Mouse (Mus musculus) urinary bladder, postnatal 10 days (tissue): ENCODE results near the gene Myog.

ENCODE experiments used
- DNase-seq: peaks from one replicate; pipeline ENCODE4 v3.0.0; 2022; ENCODE audit warnings: low spot score

Myog gene

GRCm38 (mm10) chr1:134326841-134327346, 37.1 kb downstream of the Myog start:
- DNase-seq: no peak

DNA sequence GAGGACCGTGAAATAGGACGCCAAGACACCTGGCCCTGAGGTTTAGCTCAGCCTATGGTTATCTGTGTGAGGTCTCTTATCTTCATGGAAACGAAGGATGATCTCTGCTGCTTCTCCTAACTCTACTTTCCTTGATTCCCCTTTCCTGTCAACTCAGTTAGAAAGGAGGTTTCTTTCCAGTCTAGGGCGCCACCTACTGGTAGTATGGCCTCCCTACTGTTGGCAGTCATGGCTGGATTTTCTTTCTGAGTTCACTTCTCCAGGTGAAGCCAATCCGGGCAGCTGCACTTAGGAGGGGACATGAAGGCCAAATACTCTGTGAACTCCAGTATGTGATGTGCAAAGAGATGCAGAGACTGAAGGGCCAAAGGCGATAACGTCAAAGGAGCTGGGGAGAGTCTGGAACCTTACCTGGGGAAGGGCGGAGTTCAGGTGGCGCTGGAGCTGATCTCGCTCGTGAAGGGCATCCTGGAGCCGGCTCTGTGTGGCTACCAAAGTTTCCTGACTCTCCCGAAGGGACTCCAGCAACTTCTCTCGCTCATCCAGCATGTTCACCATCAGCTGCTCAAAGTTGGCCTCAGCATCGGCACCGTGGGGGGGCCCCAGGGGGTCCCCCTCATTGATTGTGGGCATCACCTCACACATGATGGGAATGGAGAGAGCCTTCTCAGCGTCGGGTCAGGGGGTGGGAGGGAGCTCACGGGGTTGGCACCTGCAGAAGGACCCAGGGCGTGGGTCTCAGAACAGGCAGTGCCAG, 42.3 kb downstream of the Myog start:
- DNase-seq: no peak

DNA sequence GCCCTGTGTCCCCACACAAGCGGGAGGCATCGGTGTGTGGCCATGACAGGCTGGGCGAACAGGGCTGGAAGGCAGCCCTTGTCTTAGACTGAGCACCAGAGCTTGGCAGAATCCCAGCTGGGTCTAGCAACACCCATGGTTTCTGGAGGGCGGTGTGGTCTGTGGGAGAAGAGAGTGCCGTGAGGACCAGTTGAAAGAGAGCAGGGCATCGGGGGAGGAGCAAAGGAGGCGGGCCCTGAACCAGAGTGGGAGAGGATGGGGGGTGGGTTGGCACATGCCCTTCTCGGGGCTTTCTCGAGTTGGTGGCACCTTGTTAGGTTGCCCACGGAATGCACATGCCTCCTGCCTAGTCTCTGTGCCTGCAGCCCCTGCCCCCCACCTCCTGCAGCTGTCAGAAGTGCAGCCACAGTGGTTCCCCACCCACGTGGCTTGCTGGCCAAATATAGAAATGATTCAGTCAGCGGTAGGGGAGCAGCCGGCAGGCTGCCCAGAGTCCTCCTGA, 43.0 kb downstream of the Myog start, which contains the start of gene Ppfia4:
TSS of gene Ppfia4 (minus strand) at position 159 of the 502 bp plus-strand sequence.
- DNase-seq: no peak

DNA sequence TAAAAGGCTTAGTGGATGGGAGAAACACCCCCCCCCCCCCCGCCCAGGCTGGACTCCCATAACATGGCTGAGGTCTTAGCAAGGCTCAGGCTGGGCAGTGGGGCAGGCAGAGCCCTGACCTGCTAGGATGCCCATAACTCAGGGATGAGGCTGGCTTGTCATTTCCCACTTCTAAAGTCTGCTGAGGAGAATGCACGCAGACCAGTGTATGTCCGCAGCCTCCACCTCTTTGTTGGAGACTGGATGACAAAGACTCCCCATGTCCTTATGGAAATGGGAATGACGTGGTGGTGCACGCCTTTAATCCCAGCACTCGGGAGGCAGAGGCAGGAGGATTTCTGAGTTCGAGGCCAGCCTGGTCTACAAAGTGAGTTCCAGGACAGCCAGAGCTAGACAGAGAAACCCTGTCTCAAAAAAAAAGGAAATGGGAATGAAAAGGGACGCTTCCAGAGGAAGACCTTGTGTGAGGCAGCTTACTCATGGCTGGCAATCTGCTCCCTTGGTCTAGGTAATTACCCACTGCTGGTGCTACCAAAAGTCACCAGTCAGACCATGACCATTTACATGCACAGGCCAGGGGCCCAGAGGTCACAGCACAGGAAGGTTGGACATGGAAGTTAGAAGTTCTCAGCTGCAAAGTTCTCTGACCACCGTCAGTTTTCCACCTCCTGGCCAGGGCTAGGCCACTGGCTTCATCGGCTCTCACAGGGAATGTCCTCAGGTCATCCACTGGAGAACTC, 43.8 kb downstream of the Myog start:
- no peak for DNase-seq

DNA sequence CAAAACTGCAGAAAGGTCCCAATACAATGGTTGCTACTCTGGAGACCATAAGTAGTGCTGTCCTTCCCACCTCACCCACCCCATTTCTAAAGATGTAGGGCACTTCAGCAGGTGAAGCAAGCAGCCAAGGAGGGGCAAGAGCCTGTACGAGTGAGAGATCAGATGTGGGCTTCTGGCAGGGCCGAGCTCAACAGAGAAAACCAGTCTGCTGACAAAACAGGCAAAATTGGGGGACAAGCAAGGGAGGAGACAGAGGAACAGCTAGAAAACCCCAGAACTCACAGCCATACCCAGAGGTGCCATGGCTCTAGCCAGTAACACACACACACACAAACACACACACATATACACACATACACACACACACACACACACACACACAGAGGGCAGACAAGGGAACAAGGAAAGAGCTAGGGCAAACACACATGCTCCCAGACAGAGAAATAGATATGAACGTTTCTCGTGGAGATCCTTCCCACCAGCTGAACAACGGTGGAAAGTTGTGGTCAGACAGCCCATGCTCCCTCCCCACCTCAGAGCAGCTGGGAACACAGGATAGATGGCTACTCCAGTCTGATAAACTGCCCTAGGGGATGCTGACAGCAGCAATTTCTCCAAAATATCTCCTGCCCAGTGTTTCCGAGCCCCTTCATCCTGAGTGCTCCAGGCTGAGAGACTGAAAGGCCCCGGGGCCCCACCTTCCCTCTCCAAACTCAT, 44.5 kb downstream of the Myog start:
- DNase-seq: no peak

GRCm38 (mm10) chr1:134335211-134335923, 45.6 kb downstream of the Myog start:
- DNase-seq: no peak

- DNase-seq: no peak
Measured at GRCm38 (mm10) chr1:134335924-134336810, 46.4 kb downstream of the Myog start.

- DNase-seq: no peak
Measured at GRCm38 (mm10) chr1:134336958-134337710, 47.3 kb downstream of the Myog start.

- no peak for DNase-seq
Measured at GRCm38 (mm10) chr1:134339162-134339561, 49.4 kb downstream of the Myog start.

DNA sequence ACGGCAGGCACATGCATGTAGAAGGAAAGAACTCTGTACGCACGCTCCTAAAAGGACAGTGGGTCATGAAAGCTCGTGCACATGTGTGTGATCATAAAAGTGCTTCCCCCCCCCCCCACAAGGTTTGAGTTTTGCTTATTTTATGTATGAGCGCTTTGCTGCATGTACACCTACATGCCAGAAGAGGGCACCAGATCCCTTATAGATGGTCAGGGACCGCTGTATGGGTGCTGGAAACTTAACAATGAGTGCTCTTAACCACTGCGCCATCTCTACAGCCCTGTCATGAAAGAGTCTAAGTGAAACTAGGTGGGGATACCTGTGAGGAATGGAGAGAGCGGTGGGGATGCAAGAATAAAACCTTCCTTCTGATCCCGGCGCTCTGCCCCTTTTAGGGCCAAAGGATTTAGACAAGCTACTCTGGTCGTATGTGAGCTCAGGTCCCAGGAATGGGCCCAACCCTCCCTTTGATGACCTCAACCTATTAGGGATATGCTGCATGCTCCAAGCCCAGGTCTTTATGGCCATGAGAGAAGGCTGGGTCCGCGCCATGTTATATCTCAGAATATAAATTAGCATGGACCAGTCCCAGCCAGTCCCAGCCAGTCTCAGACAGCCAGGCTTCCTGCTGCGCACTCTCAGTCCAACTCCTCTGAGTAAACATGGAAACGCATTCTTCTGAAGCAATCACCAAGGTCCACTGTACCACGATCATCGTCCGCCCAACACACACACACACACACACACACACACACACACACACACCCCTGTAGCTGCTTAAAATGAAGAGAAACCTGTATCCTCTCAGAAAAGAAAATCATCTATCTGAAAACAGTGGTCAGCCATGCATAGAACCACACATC, 50.2 kb downstream of the Myog start:
- DNase-seq: no peak

DNA sequence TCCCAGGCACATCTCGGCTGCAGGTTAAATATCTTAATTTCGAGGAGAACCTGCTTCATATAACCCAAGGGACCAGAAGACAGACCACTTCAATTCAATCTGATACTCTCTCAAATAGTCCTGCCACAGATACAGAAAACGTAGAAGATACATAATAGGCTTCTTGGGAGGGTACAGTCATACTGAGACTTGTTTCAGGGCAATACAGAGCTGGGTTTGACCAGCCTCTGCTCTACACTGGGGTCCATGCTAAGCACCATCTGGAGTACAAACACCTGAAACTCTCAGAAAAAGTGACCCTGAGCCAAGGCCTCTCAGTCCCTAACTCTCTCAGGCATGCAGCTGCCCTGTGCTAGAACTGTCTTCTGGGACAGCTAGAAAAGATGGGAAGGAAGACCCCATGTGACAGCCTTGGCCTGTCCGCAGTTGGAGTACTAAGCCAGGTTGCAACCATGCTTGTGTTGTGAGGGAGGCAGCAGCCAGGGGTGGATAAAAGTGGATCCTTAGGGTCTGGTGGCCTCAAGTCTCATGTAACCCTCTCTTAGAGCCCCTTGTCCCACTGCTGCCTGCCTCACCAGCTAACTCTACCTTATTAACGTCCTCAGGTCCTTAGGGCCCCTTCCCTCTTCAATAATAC, 52.0 kb downstream of the Myog start:
- no peak for DNase-seq
